Mouse (Mus musculus) 3T3-L1 (cell line): ENCODE measurements around the gene Tmem274.
A peak's percentile ranks its signal among the peaks of the same experiment; 100 is the strongest.

Source experiments
- DNase-seq: peaks from one replicate; pipeline ENCODE4 v3.0.0-alpha.2; 2015; ENCODE audit warnings: low read depth, low spot score

The Tmem274 gene

GRCm38 (mm10) chr4:149525170-149525569 is 48.0 kb downstream of the Tmem274 start:
- DNase-seq: no peak

GRCm38 (mm10) chr4:149525811-149526210 is 48.6 kb downstream of the Tmem274 start:
- DNase-seq: no peak

DNA sequence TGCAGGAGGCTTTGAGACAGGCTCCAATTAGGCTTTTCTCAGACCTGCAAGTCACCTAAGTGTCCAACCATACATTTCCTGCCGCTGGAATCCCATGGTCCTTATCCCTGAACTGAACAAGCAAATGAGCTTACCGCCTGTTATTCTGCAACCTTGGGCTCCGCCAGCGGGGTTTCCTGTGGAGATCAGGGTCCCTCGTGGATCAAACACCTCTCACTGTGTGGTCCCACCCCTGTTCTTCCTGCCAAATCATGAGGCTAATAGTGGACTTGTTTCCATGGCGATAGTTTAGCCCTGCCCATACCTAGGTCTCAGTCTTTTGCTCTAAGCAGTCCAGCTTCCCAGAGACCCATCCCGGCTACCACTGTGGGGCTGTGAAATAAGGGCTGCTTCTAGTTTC is 49.2 kb downstream of the Tmem274 start:
- DNase-seq: peak; percentile 28

DNA sequence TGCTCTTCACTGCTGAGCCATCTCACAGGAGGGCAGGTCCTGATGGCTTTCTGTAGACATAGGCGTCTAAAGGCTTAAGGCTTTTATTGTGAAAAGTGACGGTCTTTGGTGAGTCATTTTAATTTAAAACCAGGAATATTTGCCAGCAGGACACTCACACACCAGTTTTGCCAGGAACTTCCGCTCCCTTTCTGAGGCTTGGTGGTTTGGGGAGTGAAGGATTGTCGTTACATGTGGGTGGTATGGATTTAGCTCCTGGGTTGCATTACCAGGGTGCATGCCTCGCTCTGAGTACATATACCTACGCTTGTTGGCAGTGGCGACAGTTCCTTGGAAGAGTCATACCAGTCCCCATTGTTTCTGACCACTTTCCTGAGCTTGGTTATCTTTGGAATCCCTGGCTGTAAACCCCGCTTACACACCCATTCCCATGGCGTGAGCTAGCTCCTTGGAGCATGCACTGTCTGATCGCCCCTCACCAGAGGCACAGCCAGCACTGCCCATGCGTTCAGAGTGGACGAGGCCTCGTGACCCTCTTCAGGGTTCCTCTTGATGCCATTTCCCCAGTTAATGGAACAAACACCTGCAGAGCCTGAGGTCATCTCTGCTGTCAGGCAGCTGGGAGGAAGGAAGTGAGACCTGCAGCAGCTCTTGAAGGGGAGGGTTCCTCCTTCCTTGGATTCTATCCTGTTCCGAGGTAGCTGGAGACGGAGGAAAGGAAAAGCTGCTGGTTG is 50.6 kb downstream of the Tmem274 start:
- peak; percentile 90 for DNase-seq

- no peak for DNase-seq
Measured at GRCm38 (mm10) chr4:149529691-149530090, 52.5 kb downstream of the Tmem274 start.
